Mouse (Mus musculus): Measurements from ENCODE around the gene Isoc2a.

DNA sequence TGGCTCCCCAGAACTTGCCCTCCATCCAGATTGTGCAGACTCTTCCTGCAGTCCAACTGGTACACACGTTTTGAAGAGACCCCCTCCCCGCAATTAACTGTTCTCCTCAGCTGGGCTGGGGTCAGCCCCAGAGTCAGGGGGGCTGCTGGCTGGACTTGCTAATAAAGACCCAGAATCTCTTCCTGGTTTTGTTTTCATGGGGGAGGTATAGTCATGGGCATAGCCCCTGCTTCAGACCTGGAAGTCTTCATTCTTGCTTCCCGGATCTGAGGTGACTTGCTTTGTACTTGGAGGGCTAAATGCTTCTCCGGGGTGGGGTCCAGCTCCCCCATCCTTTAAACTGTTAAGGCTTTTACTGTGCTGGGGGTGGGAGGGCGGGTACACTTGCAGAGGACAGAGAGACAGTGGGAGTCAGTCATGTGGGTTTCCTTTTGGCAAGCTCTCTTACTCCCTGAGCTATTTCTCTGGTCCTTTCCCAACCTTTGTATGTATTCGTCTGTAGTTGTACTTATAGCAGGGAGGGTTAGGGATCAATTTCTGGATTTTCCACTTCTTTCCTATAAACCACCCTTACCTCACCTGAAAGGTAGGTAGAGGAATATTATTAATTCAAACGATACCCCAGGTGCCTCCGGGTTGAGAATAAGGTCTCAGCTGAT is 45.0 kb downstream of the Isoc2a start, which contains the start of gene Nat14:
- TF ChIP-seq CTCF (IDR thresholded peaks at IDR 0.05; ENCODE audit: control insufficient read depth, insufficient read depth, insufficient replicate concordance, low read depth, low read length) (no peak), POLR2A (IDR thresholded peaks at IDR 0.05; ENCODE audit: control insufficient read depth, low read depth, low read length) (no peak)

Measured in testis, adult 2 months (tissue).